In genomic region chr4:118216726-118217595, GRCm38 (mm10) we compare ENCODE assay signal across 8 mouse cellular contexts. TPM values are rescaled to one million over a fixed set of nuclear protein-coding genes. Genes with fewer than 3 reads are reported as not detected.
DNase-seq lines count a peak whose midpoint lies in the region; ATAC-seq and TF ChIP-seq lines count a peak whose summit lies in the region.

No protein-coding gene starts in this region.

- H3K4me2 ChIP-seq in forebrain, embryonic 14.5 days (ENCODE audit: low read length): no peak overlapping the region
- H3K4me2 ChIP-seq in lung, embryonic 14.5 days: no peak overlapping the region

- H3K9ac ChIP-seq in forebrain, embryonic 14.5 days (ENCODE audit: low read length): no peak overlapping the region
- no peak overlapping the region for H3K9ac ChIP-seq in lung, embryonic 14.5 days

- peak; percentile 89 for TF ChIP-seq CTCF in lung, embryonic 14.5 days (IDR thresholded peaks at IDR 0.05; ENCODE audit: low read depth)

- H3K9me3 ChIP-seq in forebrain, embryonic 14.5 days (replicated peaks; ENCODE audit: control insufficient read depth, low read length): no peaks in the 10 kb centered on the region
- H3K9me3 ChIP-seq in hindbrain, embryonic 10.5 days: no peaks in the 10 kb centered on the region
- no peaks in the 10 kb centered on the region for H3K9me3 ChIP-seq in lung, embryonic 14.5 days (ENCODE audit: low read depth, low read length)

- no peaks in the 10 kb centered on the region for H3K27me3 ChIP-seq in forebrain, embryonic 14.5 days (replicated peaks; ENCODE audit: control insufficient read depth, insufficient read depth, low read length)
- H3K27me3 ChIP-seq in hindbrain, embryonic 10.5 days (ENCODE audit: insufficient read depth, poor library complexity, severe bottlenecking): no peaks in the 10 kb centered on the region
- no peaks in the 10 kb centered on the region for H3K27me3 ChIP-seq in lung, embryonic 14.5 days (ENCODE audit: insufficient read depth, low read length)

- ATAC-seq in cerebellum, adult (ENCODE audit: insufficient number of reproducible peaks, low FRiP score, low TSS enrichment): 0 out of 2 replicates have a peak, but pooled peaks have one; percentile 36
- peak; percentile 68 for ATAC-seq in forebrain, embryonic 14.5 days
- ATAC-seq in lung, embryonic 14.5 days (ENCODE audit: insufficient read depth): no peak

- WGBS in forebrain, embryonic 14.5 days: 82% methylated on average over 17 of the region's 17 CpGs
- 86% methylated on average over 17 of the region's 17 CpGs for WGBS in hindbrain, embryonic 10.5 days
- 78% methylated on average over 17 of the region's 17 CpGs for WGBS in lung, embryonic 14.5 days

- no peak overlapping the region for H3K4me3 ChIP-seq in forebrain, embryonic 14.5 days (ENCODE audit: low read depth, low read length)
- no peak overlapping the region for H3K4me3 ChIP-seq in hindbrain, embryonic 10.5 days
- H3K4me3 ChIP-seq in lung, embryonic 14.5 days (ENCODE audit: low read depth, low read length): no peak overlapping the region

- H3K4me1 ChIP-seq in forebrain, embryonic 14.5 days (ENCODE audit: control insufficient read depth, insufficient read depth, low read length): no peaks in the 10 kb centered on the region
- no peaks in the 10 kb centered on the region for H3K4me1 ChIP-seq in hindbrain, embryonic 10.5 days (replicated peaks)
- H3K4me1 ChIP-seq in lung, embryonic 14.5 days (ENCODE audit: insufficient read depth): no peaks in the 10 kb centered on the region

- peaks cover 95% of the 10 kb centered on the region for H3K36me3 ChIP-seq in forebrain, embryonic 14.5 days (ENCODE audit: control insufficient read depth, insufficient read depth, low read length)
- H3K36me3 ChIP-seq in hindbrain, embryonic 10.5 days: peaks cover 100% of the 10 kb centered on the region
- H3K36me3 ChIP-seq in lung, embryonic 14.5 days (ENCODE audit: insufficient read depth): peaks cover 96% of the 10 kb centered on the region

- DNase-seq in MN1 (ENCODE audit: low spot score): peak; percentile 44
- peak; percentile 69 for DNase-seq in forebrain, embryonic 14.5 days (ENCODE audit: low spot score)
- DNase-seq in hindbrain, embryonic 10.5 days (ENCODE audit: low spot score): peak; percentile 55
- peak; percentile 36 to 77 for DNase-seq in layer of hippocampus, adult 18-20 months (ENCODE audit: low spot score in 2 of 2)
- DNase-seq in lung, embryonic 14.5 days: peak; percentile 79
- peak; percentile 82 for DNase-seq in retina, embryonic 14.5 days (ENCODE audit: low spot score)
- no peak for DNase-seq in yolk sac, embryonic 10.5 days (ENCODE audit: low spot score)

- no peak overlapping the region for H3K27ac ChIP-seq in forebrain, embryonic 14.5 days (ENCODE audit: low read depth, low read length)
- H3K27ac ChIP-seq in hindbrain, embryonic 10.5 days: no peak overlapping the region
- H3K27ac ChIP-seq in lung, embryonic 14.5 days (ENCODE audit: low read depth): no peak overlapping the region

RNA-seq across cellular contexts. Expression of gene Kdm4a, which starts 37.1 kb away (rescaled TPM):
- 51.4 and 66.7 TPM in 2 replicates for polyA plus RNA-seq in forebrain, embryonic 14.5 days (2014; fragmentation: Nextera tagmentation; extraction: Ambion mirVana)
- polyA plus RNA-seq in hindbrain, embryonic 10.5 days (2016; fragmentation: Nextera tagmentation; extraction: Ambion mirVana): 33.9 and 40.2 TPM in 2 replicates
- total RNA-seq in layer of hippocampus, adult 18-20 months (2021): 10 to 100 TPM; 42.5 to 44.2 TPM
- polyA plus RNA-seq in lung, embryonic 14.5 days (2014; fragmentation: Nextera tagmentation; extraction: Ambion mirVana): 43.3 and 45.0 TPM in 2 replicates
